Mouse (Mus musculus): Measurements from ENCODE around the gene Gpr183. TPM values are rescaled to one million over a fixed set of nuclear protein-coding genes. Genes with fewer than 3 reads are reported as not detected.

Gene Gpr183
- total and polyA plus RNA-seq, 3 experiments, result 0.04 to 0.06 TPM; not detected in 1

DNA sequence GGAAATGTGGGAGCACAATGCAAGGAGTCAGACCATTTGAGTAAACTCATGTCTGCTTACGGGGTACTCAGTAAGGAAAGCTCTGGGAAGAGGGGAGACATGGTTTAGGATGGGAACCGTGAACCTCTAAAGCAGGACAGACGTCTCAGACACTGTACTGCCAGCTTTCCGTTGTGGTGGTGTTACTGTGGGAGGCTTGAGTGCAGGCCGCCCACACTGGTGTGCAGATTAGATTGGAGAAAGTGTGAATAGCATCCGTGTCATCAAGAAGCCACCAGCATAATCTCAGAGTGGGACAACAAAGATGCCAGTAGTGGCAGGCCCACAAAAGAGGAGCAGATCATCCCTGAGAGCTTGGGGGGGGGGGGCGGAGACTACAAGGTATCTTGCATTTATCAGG lies 37.2 kb upstream of the Gpr183 start:
- H3K36me3 ChIP-seq (ENCODE audit: control insufficient read depth in 1 of 2, insufficient read depth in 2 of 2, low read length in 2 of 2), result no peaks in the 10 kb centered on the region; a peak in 2 of 4 replicates
- H3K9me3 ChIP-seq (replicated peaks; ENCODE audit: insufficient read depth, low read length), result no peaks in the 10 kb centered on the region
- H3K4me3 ChIP-seq (ENCODE audit: control insufficient read depth in 1 of 2, insufficient read depth in 1 of 2, low read depth in 2 of 2, low read length in 2 of 2), result no peak overlapping the region
- no peak overlapping the region for H3K27ac ChIP-seq (ENCODE audit: control insufficient read depth, low read depth, low read length)
- TF ChIP-seq CHD1 (IDR thresholded peaks at IDR 0.05; ENCODE audit: low read depth, low read length) (no peak), TAL1 (IDR thresholded peaks at IDR 0.05; ENCODE audit: low read length) (no peak), POLR2A (IDR thresholded peaks at IDR 0.05; ENCODE audit: control insufficient read depth in 1 of 2, insufficient read depth in 1 of 2, low read depth in 1 of 2, low read length in 2 of 2, poor library complexity in 1 of 2) (no peak), SMC3 (IDR thresholded peaks at IDR 0.05; ENCODE audit: low read depth, low read length) (no peak), USF2 (IDR thresholded peaks at IDR 0.05; ENCODE audit: borderline replicate concordance in 1 of 2, insufficient read depth in 1 of 2, low read depth in 1 of 2, low read length in 2 of 2) (no peak), EP300 (IDR thresholded peaks at IDR 0.05; ENCODE audit: low read depth in 1 of 2, low read length in 2 of 2) (no peak), ELF1 (IDR thresholded peaks at IDR 0.05; ENCODE audit: low read depth, low read length) (no peak), MEF2A (IDR thresholded peaks at IDR 0.05; ENCODE audit: extremely low read depth, insufficient replicate concordance, low read depth, low read length, poor library complexity, severe bottlenecking) (no peak), MAFK (IDR thresholded peaks at IDR 0.05; ENCODE audit: borderline replicate concordance, low read depth, low read length) (no peak), SIN3A (IDR thresholded peaks at IDR 0.05; ENCODE audit: low read length) (no peak)
- no peaks in the 10 kb centered on the region for H3K27me3 ChIP-seq (ENCODE audit: control insufficient read depth in 1 of 2, insufficient read depth in 2 of 2, low read length in 2 of 2)
- H3K79me2 ChIP-seq (ENCODE audit: control insufficient read depth, insufficient read depth, low read length, poor library complexity), result no peaks in the 10 kb centered on the region
- H3K9ac ChIP-seq (ENCODE audit: control insufficient read depth, low read depth, low read length, poor library complexity, severe bottlenecking), result no peak overlapping the region
- DNase-seq (ENCODE audit: low read depth, low spot score), result no peak
- peaks cover 0 to 3% of the 10 kb centered on the region in 2 experiments; a peak in 2 of 4 replicates for H3K4me1 ChIP-seq (ENCODE audit: control insufficient read depth in 1 of 2, insufficient read depth in 2 of 2, low read length in 2 of 2)

DNA sequence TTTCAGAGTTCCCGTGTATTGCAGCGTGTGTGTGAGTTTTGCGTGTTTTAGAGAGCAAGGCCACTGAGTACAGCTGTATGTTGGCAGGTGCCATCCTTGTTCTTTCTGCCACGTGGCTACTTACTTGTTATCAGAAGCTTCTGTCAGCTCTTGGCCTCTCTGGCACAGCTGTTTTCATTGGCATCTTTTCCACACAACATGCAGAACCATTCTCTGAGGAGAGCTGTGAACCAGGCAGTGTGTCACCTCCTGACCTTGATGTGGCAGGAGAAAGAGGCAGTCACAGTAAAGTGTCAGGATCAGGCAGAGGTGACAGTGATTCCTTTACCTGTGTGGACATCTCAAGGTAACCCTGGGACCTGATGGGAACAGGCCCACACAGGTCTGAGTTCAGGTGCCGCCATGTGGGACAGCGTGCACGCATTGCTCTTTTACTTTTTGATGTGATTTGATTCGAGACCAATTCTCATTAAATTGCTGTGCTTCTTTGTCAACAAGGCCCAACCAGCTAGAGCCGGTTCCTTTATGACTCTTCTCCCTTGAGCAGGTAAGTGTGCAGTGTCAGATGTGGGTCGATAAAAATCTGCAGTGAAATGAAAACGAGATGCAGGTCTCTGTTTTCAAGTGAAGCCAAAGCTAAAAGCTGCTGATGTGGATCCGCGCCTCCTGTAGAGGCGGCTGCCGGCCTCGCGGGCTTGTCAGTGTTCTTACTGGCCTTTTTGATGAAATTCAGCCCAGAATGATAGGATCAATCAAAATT lies 35.5 kb upstream of the Gpr183 start:
- Histone ChIP-seq H3K27ac (ENCODE audit: control insufficient read depth, low read depth, low read length) (no peak overlapping the region), H3K4me3 (ENCODE audit: control insufficient read depth in 1 of 2, insufficient read depth in 1 of 2, low read depth in 2 of 2, low read length in 2 of 2) (no peak overlapping the region), H3K36me3 (ENCODE audit: control insufficient read depth in 1 of 2, insufficient read depth in 2 of 2, low read length in 2 of 2) (peaks cover 0 to 6% of the 10 kb centered on the region in 2 experiments), H3K9me3 (replicated peaks; ENCODE audit: insufficient read depth, low read length) (no peaks in the 10 kb centered on the region), H3K27me3 (ENCODE audit: control insufficient read depth in 1 of 2, insufficient read depth in 2 of 2, low read length in 2 of 2) (no peaks in the 10 kb centered on the region), H3K4me1 (ENCODE audit: control insufficient read depth in 1 of 2, insufficient read depth in 2 of 2, low read length in 2 of 2) (peaks cover 9% of the 10 kb centered on the region in 2 experiments), H3K79me2 (ENCODE audit: control insufficient read depth, insufficient read depth, low read length, poor library complexity) (no peaks in the 10 kb centered on the region), H3K9ac (ENCODE audit: control insufficient read depth, low read depth, low read length, poor library complexity, severe bottlenecking) (no peak overlapping the region)
- TF ChIP-seq TCF12 (IDR thresholded peaks at IDR 0.05; ENCODE audit: low read depth, low read length) (no peak), E2F4 (IDR thresholded peaks at IDR 0.05; ENCODE audit: borderline replicate concordance, low read depth, low read length) (no peak), TBP (IDR thresholded peaks at IDR 0.05; ENCODE audit: low read depth, low read length) (no peak), UBTF (IDR thresholded peaks at IDR 0.05; ENCODE audit: borderline replicate concordance, insufficient read depth, low read depth, low read length) (no peak)
- DNase-seq (ENCODE audit: low read depth, low spot score), result no peak

All from MEL (cell line).